Mouse (Mus musculus): Measurements from ENCODE around the gene Lcn5. TPM values are rescaled to one million over a fixed set of nuclear protein-coding genes. Genes with fewer than 3 reads are reported as not detected.

Lcn5 gene
- polyA plus RNA-seq (2015; fragmentation: Nextera tagmentation; extraction: Ambion mirVana) = not detected in 2 replicates

GRCm38 (mm10) chr2:25657652-25658051 is at the start of gene Lcn5:
Gene Lcn5, plus strand, starts transcription at chr2:25657952.
- no peaks in the 10 kb centered on the region for H3K27me3 ChIP-seq
- no peak within 1 kb of the TSS for H3K9ac ChIP-seq
- H3K36me3 ChIP-seq = no peaks in the 10 kb centered on the region
- H3K4me1 ChIP-seq = no peaks in the 10 kb centered on the region
- H3K9me3 ChIP-seq = no peaks in the 10 kb centered on the region
- no peak within 1 kb of the TSS for H3K4me2 ChIP-seq
- no peak for ATAC-seq (ENCODE audit: insufficient number of reproducible peaks, insufficient read depth, low FRiP score, low TSS enrichment, low read depth)
- H3K27ac ChIP-seq = no peak within 1 kb of the TSS
- no peak within 1 kb of the TSS for H3K4me3 ChIP-seq

- WGBS = 67% methylated on average over 10 of the region's 10 CpGs
- Histone ChIP-seq H3K36me3 (0 out of 2 replicates have a peak, but pooled peaks cover 2% of the 10 kb centered on the region), H3K9me3 (no peaks in the 10 kb centered on the region), H3K9ac (peak overlapping the region; percentile 98), H3K27ac (peak overlapping the region; percentile 95), H3K4me3 (peak overlapping the region; percentile 100), H3K4me2 (peak overlapping the region; percentile 69), H3K27me3 (peaks cover 6% of the 10 kb centered on the region; the same call in 1 of the 2 replicates), H3K4me1 (peaks cover 16% of the 10 kb centered on the region)
- no peak for ATAC-seq (ENCODE audit: insufficient number of reproducible peaks, insufficient read depth, low FRiP score, low TSS enrichment, low read depth)
Observed at GRCm38 (mm10) chr2:25608671-25609070, 49.1 kb upstream of the Lcn5 start.

GRCm38 (mm10) chr2:25616398-25616797 is 41.4 kb upstream of the Lcn5 start:
- peaks cover 53% of the 10 kb centered on the region for H3K27me3 ChIP-seq

GRCm38 (mm10) chr2:25617578-25617977 is 40.2 kb upstream of the Lcn5 start, which contains the start of gene Ccdc183:
Gene Ccdc183, minus strand, starts transcription at chr2:25617678.
- no peak for ATAC-seq (ENCODE audit: insufficient number of reproducible peaks, insufficient read depth, low FRiP score, low TSS enrichment, low read depth)
- H3K4me3 ChIP-seq = peak within 1 kb of the TSS; percentile 23; the same call in 1 of the 2 replicates
- 78% methylated on average over 3 of the region's 3 CpGs for WGBS
- H3K9ac ChIP-seq = peak within 1 kb of the TSS; percentile 49; the same call in 1 of the 2 replicates
- peaks cover 53% of the 10 kb centered on the region for H3K27me3 ChIP-seq
- no peaks in the 10 kb centered on the region for H3K36me3 ChIP-seq
- peaks cover 19% of the 10 kb centered on the region for H3K4me1 ChIP-seq
- no peaks in the 10 kb centered on the region for H3K9me3 ChIP-seq
- H3K4me2 ChIP-seq = peak within 1 kb of the TSS; percentile 42; the same call in 1 of the 2 replicates
- no peak within 1 kb of the TSS for H3K27ac ChIP-seq

More at GRCm38 (mm10) chr2:25616398-25616797, 41.4 kb upstream of the Lcn5 start:
- WGBS = 18% methylated on average over 22 of the region's 22 CpGs
- Histone ChIP-seq H3K36me3 (no peaks in the 10 kb centered on the region), H3K4me3 (peak overlapping the region; percentile 23), H3K4me2 (peak overlapping the region; percentile 42), H3K27ac (no peak overlapping the region), H3K9ac (peak overlapping the region; percentile 49; the same call in 1 of the 2 replicates), H3K4me1 (peaks cover 18% of the 10 kb centered on the region), H3K9me3 (no peaks in the 10 kb centered on the region)
- ATAC-seq (ENCODE audit: insufficient number of reproducible peaks, insufficient read depth, low FRiP score, low TSS enrichment, low read depth) = no peak

- peaks cover 19% of the 10 kb centered on the region for H3K4me1 ChIP-seq
- WGBS = 70% methylated on average over 6 of the region's 6 CpGs
- no peaks in the 10 kb centered on the region for H3K9me3 ChIP-seq
- peak overlapping the region; percentile 68 for H3K9ac ChIP-seq
- H3K4me2 ChIP-seq = peak overlapping the region; percentile 86; the same call in 1 of the 2 replicates
- peaks cover 31% of the 10 kb centered on the region for H3K27me3 ChIP-seq
- H3K36me3 ChIP-seq = no peaks in the 10 kb centered on the region
- H3K27ac ChIP-seq = 0 out of 2 replicates have a peak overlapping the region, but pooled peaks have one; percentile 72
- H3K4me3 ChIP-seq = no peak overlapping the region
- ATAC-seq (ENCODE audit: insufficient number of reproducible peaks, insufficient read depth, low FRiP score, low TSS enrichment, low read depth) = no peak
Observed at GRCm38 (mm10) chr2:25620386-25620785, 37.4 kb upstream of the Lcn5 start.

GRCm38 (mm10) chr2:25620852-25621228 is 36.9 kb upstream of the Lcn5 start:
- WGBS = 86% methylated on average over 4 of the region's 4 CpGs
- Histone ChIP-seq H3K4me2 (peak overlapping the region; percentile 86), H3K9me3 (no peaks in the 10 kb centered on the region), H3K36me3 (no peaks in the 10 kb centered on the region), H3K27ac (peak overlapping the region; percentile 72; the same call in 1 of the 2 replicates), H3K27me3 (peaks cover 26% of the 10 kb centered on the region), H3K4me3 (peak overlapping the region; percentile 55), H3K9ac (peak overlapping the region; percentile 68; the same call in 1 of the 2 replicates), H3K4me1 (peaks cover 18% of the 10 kb centered on the region)
- ATAC-seq (ENCODE audit: insufficient number of reproducible peaks, insufficient read depth, low FRiP score, low TSS enrichment, low read depth) = no peak

- ATAC-seq (ENCODE audit: insufficient number of reproducible peaks, insufficient read depth, low FRiP score, low TSS enrichment, low read depth) = peak; percentile 73
- Histone ChIP-seq H3K9me3 (no peaks in the 10 kb centered on the region), H3K9ac (peak within 1 kb of the TSS; percentile 68), H3K27ac (peak within 1 kb of the TSS; percentile 72), H3K4me1 (peaks cover 13% of the 10 kb centered on the region), H3K4me2 (peak within 1 kb of the TSS; percentile 86), H3K4me3 (peak within 1 kb of the TSS; percentile 55), H3K36me3 (no peaks in the 10 kb centered on the region), H3K27me3 (peaks cover 19% of the 10 kb centered on the region)
- 5% methylated on average over 34 of the region's 34 CpGs for WGBS
Observed at GRCm38 (mm10) chr2:25621229-25622200, 36.2 kb upstream of the Lcn5 start, which contains the start of gene Tmem141. Gene Tmem141, minus strand, starts transcription at chr2:25622005.

GRCm38 (mm10) chr2:25625986-25626385 is 31.8 kb upstream of the Lcn5 start:
- no peak overlapping the region for H3K4me3 ChIP-seq
- 69% methylated on average over 5 of the region's 5 CpGs for WGBS
- no peak overlapping the region for H3K9ac ChIP-seq
- peaks cover 5% of the 10 kb centered on the region for H3K4me1 ChIP-seq
- no peaks in the 10 kb centered on the region for H3K36me3 ChIP-seq
- H3K4me2 ChIP-seq = no peak overlapping the region
- H3K9me3 ChIP-seq = no peaks in the 10 kb centered on the region
- H3K27me3 ChIP-seq = no peaks in the 10 kb centered on the region
- no peak overlapping the region for H3K27ac ChIP-seq
- ATAC-seq (ENCODE audit: insufficient number of reproducible peaks, insufficient read depth, low FRiP score, low TSS enrichment, low read depth) = no peak

GRCm38 (mm10) chr2:25627811-25628210 is 29.9 kb upstream of the Lcn5 start, which contains the start of gene Fcna:
Gene Fcna, minus strand, starts transcription at chr2:25628030.
- Histone ChIP-seq H3K9me3 (no peaks in the 10 kb centered on the region), H3K27me3 (no peaks in the 10 kb centered on the region), H3K27ac (no peak within 1 kb of the TSS), H3K9ac (no peak within 1 kb of the TSS), H3K4me1 (no peaks in the 10 kb centered on the region), H3K4me2 (no peak within 1 kb of the TSS), H3K4me3 (no peak within 1 kb of the TSS), H3K36me3 (no peaks in the 10 kb centered on the region)
- 69% methylated on average over 6 of the region's 6 CpGs for WGBS
- no peak for ATAC-seq (ENCODE audit: insufficient number of reproducible peaks, insufficient read depth, low FRiP score, low TSS enrichment, low read depth)

GRCm38 (mm10) chr2:25628738-25629137 is 29.0 kb upstream of the Lcn5 start:
- no peaks in the 10 kb centered on the region for H3K9me3 ChIP-seq
- H3K36me3 ChIP-seq = no peaks in the 10 kb centered on the region
- no peak overlapping the region for H3K4me2 ChIP-seq
- H3K4me3 ChIP-seq = no peak overlapping the region
- H3K4me1 ChIP-seq = no peaks in the 10 kb centered on the region
- WGBS = 42% methylated on average over 4 of the region's 4 CpGs
- H3K27me3 ChIP-seq = no peaks in the 10 kb centered on the region
- H3K27ac ChIP-seq = no peak overlapping the region
- no peak overlapping the region for H3K9ac ChIP-seq
- ATAC-seq (ENCODE audit: insufficient number of reproducible peaks, insufficient read depth, low FRiP score, low TSS enrichment, low read depth) = no peak

GRCm38 (mm10) chr2:25633616-25634015 is 24.1 kb upstream of the Lcn5 start:
- no peaks in the 10 kb centered on the region for H3K9me3 ChIP-seq
- no peaks in the 10 kb centered on the region for H3K4me1 ChIP-seq
- no peak overlapping the region for H3K4me2 ChIP-seq
- WGBS = 76% methylated on average over 3 of the region's 3 CpGs
- H3K27ac ChIP-seq = no peak overlapping the region
- no peaks in the 10 kb centered on the region for H3K36me3 ChIP-seq
- H3K4me3 ChIP-seq = no peak overlapping the region
- no peaks in the 10 kb centered on the region for H3K27me3 ChIP-seq
- H3K9ac ChIP-seq = no peak overlapping the region
- ATAC-seq (ENCODE audit: insufficient number of reproducible peaks, insufficient read depth, low FRiP score, low TSS enrichment, low read depth) = no peak

All from embryonic facial prominence, embryonic 13.5 days (tissue).